Mouse (Mus musculus) testis, postnatal 14 days (tissue): Measurements from ENCODE around the gene Topaz1.
"Not testable (repeated sequence)": the region's sequence is repeated elsewhere in the genome, so short reads cannot be mapped to it uniquely, and the experiment has no call there.

Experiments used
- DNase-seq: peaks from one replicate; pipeline ENCODE4 v3.0.0; 2021; ENCODE audit warnings: low spot score

The Topaz1 gene

GRCm38 (mm10) chr9:122812386-122812785 is 65.2 kb downstream of the Topaz1 start:
- no peak for DNase-seq

GRCm38 (mm10) chr9:122814775-122815174 is 67.6 kb downstream of the Topaz1 start:
- DNase-seq, result no peak

- no peak for DNase-seq
These were observed 68.2 kb downstream of the Topaz1 start for GRCm38 (mm10) chr9:122815239-122815851.

- no peak for DNase-seq
These were observed 76.3 kb downstream of the Topaz1 start for GRCm38 (mm10) chr9:122823374-122824017.

GRCm38 (mm10) chr9:122826743-122827142 is 79.6 kb downstream of the Topaz1 start:
- no peak for DNase-seq

- no peak for DNase-seq
These were observed 82.8 kb downstream of the Topaz1 start for GRCm38 (mm10) chr9:122829826-122830380.

GRCm38 (mm10) chr9:122836126-122836525 is 89.0 kb downstream of the Topaz1 start:
- no peak for DNase-seq

GRCm38 (mm10) chr9:122836790-122837189 is 89.6 kb downstream of the Topaz1 start:
- peak; percentile 31 for DNase-seq

GRCm38 (mm10) chr9:122837216-122837615 is 90.1 kb downstream of the Topaz1 start:
- DNase-seq, result no peak

GRCm38 (mm10) chr9:122837680-122838079 is 90.5 kb downstream of the Topaz1 start:
- peak; percentile 58 for DNase-seq

- DNase-seq, result no peak
These were observed 96.6 kb downstream of the Topaz1 start, which contains the start of gene Gm35549 for GRCm38 (mm10) chr9:122843760-122844159. Gene Gm35549 (minus strand): TSS chr9:122844035.

GRCm38 (mm10) chr9:122845621-122846020 is 98.5 kb downstream of the Topaz1 start:
- no peak for DNase-seq

- DNase-seq, result no peak
These were observed 99.0 kb downstream of the Topaz1 start for GRCm38 (mm10) chr9:122846156-122846555.

GRCm38 (mm10) chr9:122847811-122848311 is 100.7 kb downstream of the Topaz1 start:
- DNase-seq, result not testable (repeated sequence)
